Mouse (Mus musculus) liver, adult 2 months (tissue): ENCODE data around the gene Gm20696.

Experiments used
- CTCF ChIP-seq: fragments of 200-500 bp; IDR thresholded peaks from 2 replicates; pipeline ENCODE4 v1.5.1; 2011; ENCODE audit warnings: low read depth, low read length, control low read depth
- POLR2A ChIP-seq: fragments of 200-500 bp; IDR thresholded peaks from 2 replicates; pipeline ENCODE4 v1.6.1; 2011; ENCODE audit warnings: low read length, control low read depth; ENCODE audit not compliant: insufficient read depth; ENCODE audit errors: extremely low read depth

DNA sequence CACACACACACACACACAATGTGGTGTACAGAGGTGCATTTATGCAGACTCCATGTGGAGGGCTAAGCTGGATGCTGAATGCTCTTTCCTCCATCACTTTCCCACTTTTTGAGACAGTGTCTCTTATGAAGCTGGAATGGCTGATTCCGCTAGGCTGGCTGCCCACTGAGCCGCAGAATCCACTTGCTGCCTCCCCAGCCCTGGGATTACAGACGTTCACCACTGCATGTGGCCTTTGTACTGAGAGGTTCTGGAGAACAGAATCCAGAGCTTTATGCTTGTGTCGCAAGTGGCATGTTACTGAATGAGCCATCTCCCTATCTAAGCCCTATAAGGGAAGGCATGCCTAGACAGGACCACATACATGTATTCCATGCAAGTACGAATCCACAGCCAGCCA, 46.7 kb upstream of the Gm20696 start:
- TF ChIP-seq POLR2A (no peak), CTCF (no peak)
